Mouse (Mus musculus) small intestine, adult 2 months (tissue): Measurements from ENCODE around the gene Ptpra.

Experiments used
- CTCF ChIP-seq: fragments of 200-500 bp; IDR thresholded peaks from 2 replicates; pipeline ENCODE4 v1.5.1; 2012; ENCODE audit warnings: low read depth, mild to moderate bottlenecking, control low read depth, inconsistent platforms, low read length, moderate library complexity, mixed read lengths; ENCODE audit not compliant: insufficient replicate concordance, insufficient read length; ENCODE audit errors: extremely low read depth
- POLR2A ChIP-seq: fragments of 200-500 bp; IDR thresholded peaks from 2 replicates; pipeline ENCODE4 v1.6.1; 2012; ENCODE audit warnings: low read depth, mild to moderate bottlenecking, control low read depth, inconsistent platforms, low read length, moderate library complexity

DNA sequence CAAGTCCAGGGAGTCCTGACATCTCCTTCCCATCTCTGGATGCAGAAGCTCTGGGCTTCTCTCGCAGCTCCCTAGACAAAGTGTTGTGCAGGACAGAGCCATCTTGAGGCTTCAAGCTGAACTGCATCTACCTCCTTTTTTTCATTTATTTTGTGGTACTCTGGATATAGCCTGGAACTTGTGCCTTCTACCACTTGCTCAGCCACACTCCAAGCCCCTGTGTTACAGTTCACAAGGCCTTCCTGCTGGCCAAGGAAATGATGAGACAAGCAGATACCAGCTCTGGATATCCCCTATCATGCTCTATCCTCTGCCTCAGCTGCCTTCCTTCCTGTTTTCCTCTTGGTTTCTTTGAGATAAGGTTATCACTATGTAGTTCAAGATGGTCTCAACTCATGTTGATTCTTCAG is 147.5 kb downstream of the Ptpra start:
- peak; percentile 49; the same call in 1 of the 2 replicates for TF ChIP-seq CTCF
- no peak for TF ChIP-seq POLR2A
